Mouse (Mus musculus) embryonic facial prominence, embryonic 10.5 days (tissue): ENCODE measurements at regions not wholly inside any gene's neighbourhood (a gene's known extent, or its start where the extent isn't known, plus 50 kb on each side); places are given as distances from the start of the nearest gene placed in this dataset.

Source experiments
- DNase-seq: peaks from one replicate; pipeline ENCODE4 v3.0.0-alpha.2; 2017; ENCODE audit warnings: low spot score
- H3K27ac ChIP-seq: fragments of 300-500 bp; sonication (generic); replicated peaks from 2 replicates; pipeline ENCODE4 v1.5.1; 2016; ENCODE audit warnings: mild to moderate bottlenecking
- H3K27me3 ChIP-seq: fragments of 300-500 bp; sonication (generic); replicated peaks from 2 replicates; pipeline ENCODE4 v1.6.1; 2016; ENCODE audit warnings: low read depth, mild to moderate bottlenecking; ENCODE audit not compliant: poor library complexity, severe bottlenecking
- H3K36me3 ChIP-seq: fragments of 300-500 bp; sonication (generic); replicated peaks from 2 replicates; pipeline ENCODE4 v1.6.1; 2016; ENCODE audit warnings: mild to moderate bottlenecking, moderate library complexity
- H3K4me1 ChIP-seq: fragments of 300-500 bp; sonication (generic); 2 replicates; pipeline ENCODE4 v1.6.1; 2016
- H3K4me3 ChIP-seq: fragments of 300-500 bp; sonication (generic); 2 replicates; pipeline ENCODE4 v1.5.1; 2016; ENCODE audit warnings: mild to moderate bottlenecking, moderate library complexity
- H3K9me3 ChIP-seq: fragments of 300-500 bp; sonication (generic); 2 replicates; pipeline ENCODE4 v1.6.1; 2016; ENCODE audit warnings: mild to moderate bottlenecking
- WGBS: fragments of 180-500 bp; shearing (Covaris S2); methylation state at CpG from one replicate; pipeline ENCODE4 v1.1.7; 2016; 5-methylcytosine and 5-hydroxymethylcytosine counted together

- 86% methylated on average over 7 of the region's 7 CpGs for WGBS
- Histone ChIP-seq H3K27me3 (no peaks in the 10 kb centered on the region), H3K27ac (no peak overlapping the region), H3K36me3 (no peaks in the 10 kb centered on the region), H3K4me3 (no peak overlapping the region), H3K9me3 (no peaks in the 10 kb centered on the region), H3K4me1 (no peaks in the 10 kb centered on the region)
- DNase-seq: no peak
These were observed 147.8 kb upstream of the 4930412O13Rik start for GRCm38 (mm10) chr2:9733243-9733642.

GRCm38 (mm10) chr2:9744181-9744580 lies 136.9 kb upstream of the 4930412O13Rik start:
- 90% methylated on average over 3 of the region's 3 CpGs for WGBS
- H3K27ac ChIP-seq: no peak overlapping the region
- H3K27me3 ChIP-seq: no peaks in the 10 kb centered on the region

GRCm38 (mm10) chr2:9749829-9750788 lies 130.9 kb upstream of the 4930412O13Rik start:
- Histone ChIP-seq H3K36me3 (no peaks in the 10 kb centered on the region), H3K4me3 (no peak overlapping the region), H3K27me3 (no peaks in the 10 kb centered on the region), H3K27ac (no peak overlapping the region), H3K9me3 (no peaks in the 10 kb centered on the region), H3K4me1 (0 out of 2 replicates have a peak, but pooled peaks cover 8% of the 10 kb centered on the region)
- DNase-seq: no peak
- 41% methylated on average over 11 of the region's 11 CpGs for WGBS

More at GRCm38 (mm10) chr2:9744181-9744580, 136.9 kb upstream of the 4930412O13Rik start:
- H3K9me3 ChIP-seq: no peaks in the 10 kb centered on the region
- no peaks in the 10 kb centered on the region for H3K4me1 ChIP-seq
- no peaks in the 10 kb centered on the region for H3K36me3 ChIP-seq
- DNase-seq: no peak
- H3K4me3 ChIP-seq: no peak overlapping the region

- no peak for DNase-seq
- WGBS: 83% methylated on average over 7 of the region's 7 CpGs
- Histone ChIP-seq H3K9me3 (no peaks in the 10 kb centered on the region), H3K36me3 (no peaks in the 10 kb centered on the region), H3K4me3 (no peak overlapping the region), H3K27me3 (no peaks in the 10 kb centered on the region), H3K27ac (no peak overlapping the region), H3K4me1 (0 out of 2 replicates have a peak, but pooled peaks cover 8% of the 10 kb centered on the region)
These were observed 127.4 kb upstream of the 4930412O13Rik start for GRCm38 (mm10) chr2:9753691-9754090.

- DNase-seq: no peak
- 0 out of 2 replicates have a peak, but pooled peaks cover 8% of the 10 kb centered on the region for H3K4me1 ChIP-seq
- H3K27me3 ChIP-seq: no peaks in the 10 kb centered on the region
- H3K27ac ChIP-seq: no peak overlapping the region
- no peaks in the 10 kb centered on the region for H3K9me3 ChIP-seq
- WGBS: 89% methylated on average over 6 of the region's 6 CpGs
- H3K36me3 ChIP-seq: no peaks in the 10 kb centered on the region
- no peak overlapping the region for H3K4me3 ChIP-seq
These were observed 126.9 kb upstream of the 4930412O13Rik start for GRCm38 (mm10) chr2:9754153-9754552.

- 84% methylated on average over 5 of the region's 5 CpGs for WGBS
- Histone ChIP-seq H3K4me1 (0 out of 2 replicates have a peak, but pooled peaks cover 4% of the 10 kb centered on the region), H3K27me3 (no peaks in the 10 kb centered on the region), H3K36me3 (no peaks in the 10 kb centered on the region), H3K4me3 (no peak overlapping the region), H3K27ac (no peak overlapping the region), H3K9me3 (no peaks in the 10 kb centered on the region)
- no peak for DNase-seq
These were observed 123.2 kb upstream of the 4930412O13Rik start for GRCm38 (mm10) chr2:9757770-9758420.

- Histone ChIP-seq H3K4me1 (0 out of 2 replicates have a peak, but pooled peaks cover 4% of the 10 kb centered on the region), H3K27ac (no peak overlapping the region), H3K4me3 (no peak overlapping the region), H3K9me3 (no peaks in the 10 kb centered on the region), H3K36me3 (no peaks in the 10 kb centered on the region), H3K27me3 (no peaks in the 10 kb centered on the region)
- DNase-seq: no peak
- 88% methylated on average over 7 of the region's 7 CpGs for WGBS
These were observed 122.1 kb upstream of the 4930412O13Rik start for GRCm38 (mm10) chr2:9758983-9759382.

- Histone ChIP-seq H3K9me3 (no peaks in the 10 kb centered on the region), H3K36me3 (no peaks in the 10 kb centered on the region), H3K4me3 (no peak overlapping the region), H3K27ac (no peak overlapping the region), H3K27me3 (no peaks in the 10 kb centered on the region), H3K4me1 (0 out of 2 replicates have a peak, but pooled peaks cover 4% of the 10 kb centered on the region)
- 85% methylated on average over 7 of the region's 7 CpGs for whole genome bisulfite sequencing
- DNase-seq: no peak
These were observed 121.5 kb upstream of the 4930412O13Rik start for GRCm38 (mm10) chr2:9759389-9760104.

- H3K27me3 ChIP-seq: no peaks in the 10 kb centered on the region
- DNase-seq: no peak
- H3K4me3 ChIP-seq: no peak overlapping the region
- H3K27ac ChIP-seq: no peak overlapping the region
- H3K4me1 ChIP-seq: no peaks in the 10 kb centered on the region
- no peaks in the 10 kb centered on the region for H3K9me3 ChIP-seq
- WGBS: 69% methylated on average over 2 of the region's 2 CpGs
- H3K36me3 ChIP-seq: no peaks in the 10 kb centered on the region
These were observed 100.9 kb upstream of the 4930412O13Rik start for GRCm38 (mm10) chr2:9780159-9780558.

- no peak overlapping the region for H3K4me3 ChIP-seq
- H3K27ac ChIP-seq: no peak overlapping the region
- H3K27me3 ChIP-seq: no peaks in the 10 kb centered on the region
- no peak for DNase-seq
- no peaks in the 10 kb centered on the region for H3K36me3 ChIP-seq
- 77% methylated on average over 3 of the region's 3 CpGs for WGBS
- no peaks in the 10 kb centered on the region for H3K9me3 ChIP-seq
- no peaks in the 10 kb centered on the region for H3K4me1 ChIP-seq
These were observed 98.4 kb upstream of the 4930412O13Rik start for GRCm38 (mm10) chr2:9782698-9783097.

- WGBS: 92% methylated on average over 1 of the region's 1 CpGs
- no peak for DNase-seq
- H3K4me3 ChIP-seq: no peak overlapping the region
- no peaks in the 10 kb centered on the region for H3K27me3 ChIP-seq
- H3K36me3 ChIP-seq: no peaks in the 10 kb centered on the region
- no peak overlapping the region for H3K27ac ChIP-seq
- no peaks in the 10 kb centered on the region for H3K4me1 ChIP-seq
- H3K9me3 ChIP-seq: no peaks in the 10 kb centered on the region
These were observed 89.1 kb upstream of the 4930412O13Rik start for GRCm38 (mm10) chr2:9791970-9792369.

GRCm38 (mm10) chr2:9792381-9792780 lies 88.7 kb upstream of the 4930412O13Rik start:
- Histone ChIP-seq H3K4me3 (no peak overlapping the region), H3K9me3 (no peaks in the 10 kb centered on the region), H3K27me3 (no peaks in the 10 kb centered on the region), H3K27ac (no peak overlapping the region), H3K4me1 (no peaks in the 10 kb centered on the region), H3K36me3 (no peaks in the 10 kb centered on the region)
- no peak for DNase-seq
- WGBS: 89% methylated on average over 1 of the region's 1 CpGs
